Mouse (Mus musculus): ENCODE measurements around the gene Nek7. TPM values are rescaled to one million over a fixed set of nuclear protein-coding genes. Genes with fewer than 3 reads are reported as not detected.

Gene Nek7
- total RNA-seq, 2 experiments from 2014 or later, result 30.9 to 32.4 TPM

- DNase-seq (ENCODE audit: extremely low spot score in 1 of 2, low spot score in 1 of 2), result no peak
Observed at GRCm38 (mm10) chr1:138575629-138576028, 44.3 kb downstream of the Nek7 start.

GRCm38 (mm10) chr1:138571565-138572361 lies 48.2 kb downstream of the Nek7 start:
- no peak for DNase-seq (ENCODE audit: extremely low spot score in 1 of 2, low spot score in 1 of 2)

- no peak for DNase-seq (ENCODE audit: extremely low spot score in 1 of 2, low spot score in 1 of 2)
Observed at GRCm38 (mm10) chr1:138571038-138571441, 48.9 kb downstream of the Nek7 start.

GRCm38 (mm10) chr1:138568434-138569232 lies 51.3 kb downstream of the Nek7 start:
- DNase-seq (ENCODE audit: extremely low spot score in 1 of 2, low spot score in 1 of 2), result no peak

GRCm38 (mm10) chr1:138567946-138568345 lies 52.0 kb downstream of the Nek7 start:
- no peak for DNase-seq (ENCODE audit: extremely low spot score in 1 of 2, low spot score in 1 of 2)

GRCm38 (mm10) chr1:138564677-138565076 lies 55.3 kb downstream of the Nek7 start:
- no peak for DNase-seq (ENCODE audit: extremely low spot score in 1 of 2, low spot score in 1 of 2)

- no peak for DNase-seq (ENCODE audit: extremely low spot score in 1 of 2, low spot score in 1 of 2)
Observed at GRCm38 (mm10) chr1:138560733-138561132, 59.2 kb downstream of the Nek7 start.

- no peak for DNase-seq (ENCODE audit: extremely low spot score in 1 of 2, low spot score in 1 of 2)
Observed at GRCm38 (mm10) chr1:138559213-138560101, 60.5 kb downstream of the Nek7 start.

GRCm38 (mm10) chr1:138558342-138558741 lies 61.6 kb downstream of the Nek7 start:
- DNase-seq (ENCODE audit: extremely low spot score in 1 of 2, low spot score in 1 of 2), result no peak

- no peak for DNase-seq (ENCODE audit: extremely low spot score in 1 of 2, low spot score in 1 of 2)
Observed at GRCm38 (mm10) chr1:138554926-138555325, 65.0 kb downstream of the Nek7 start.

GRCm38 (mm10) chr1:138550184-138550583 lies 69.8 kb downstream of the Nek7 start:
- DNase-seq (ENCODE audit: extremely low spot score in 1 of 2, low spot score in 1 of 2), result no peak

- DNase-seq (ENCODE audit: extremely low spot score in 1 of 2, low spot score in 1 of 2), result no peak
Observed at GRCm38 (mm10) chr1:138542170-138542515, 77.8 kb downstream of the Nek7 start.

GRCm38 (mm10) chr1:138541495-138542169 lies 78.3 kb downstream of the Nek7 start:
- DNase-seq (ENCODE audit: extremely low spot score in 1 of 2, low spot score in 1 of 2), result no peak

- DNase-seq (ENCODE audit: extremely low spot score in 1 of 2, low spot score in 1 of 2), result no peak
Observed at GRCm38 (mm10) chr1:138539713-138540112, 80.2 kb downstream of the Nek7 start.

- DNase-seq (ENCODE audit: extremely low spot score in 1 of 2, low spot score in 1 of 2), result no peak
Observed at GRCm38 (mm10) chr1:138538217-138538616, 81.7 kb downstream of the Nek7 start.

GRCm38 (mm10) chr1:138535758-138536574 lies 84.0 kb downstream of the Nek7 start:
- no peak for DNase-seq (ENCODE audit: extremely low spot score in 1 of 2, low spot score in 1 of 2)

GRCm38 (mm10) chr1:138530604-138531003 lies 89.3 kb downstream of the Nek7 start:
- DNase-seq (ENCODE audit: extremely low spot score in 1 of 2, low spot score in 1 of 2), result no peak

GRCm38 (mm10) chr1:138523962-138524361 lies 96.0 kb downstream of the Nek7 start:
- no peak for DNase-seq (ENCODE audit: extremely low spot score in 1 of 2, low spot score in 1 of 2)

- no peak for DNase-seq (ENCODE audit: extremely low spot score in 1 of 2, low spot score in 1 of 2)
Observed at GRCm38 (mm10) chr1:138518235-138518634, 101.7 kb downstream of the Nek7 start.

Measured in layer of hippocampus, postnatal 25 days (tissue).